Mouse (Mus musculus): Measurements from ENCODE around the gene Inhbc. TPM values are rescaled to one million over a fixed set of nuclear protein-coding genes. Genes with fewer than 3 reads are reported as not detected.
A peak's percentile ranks its signal among the peaks of the same experiment; 100 is the strongest.

The Inhbc gene
- polyA plus RNA-seq, 1 experiment from 2014 or later, result 4.6 TPM

DNA sequence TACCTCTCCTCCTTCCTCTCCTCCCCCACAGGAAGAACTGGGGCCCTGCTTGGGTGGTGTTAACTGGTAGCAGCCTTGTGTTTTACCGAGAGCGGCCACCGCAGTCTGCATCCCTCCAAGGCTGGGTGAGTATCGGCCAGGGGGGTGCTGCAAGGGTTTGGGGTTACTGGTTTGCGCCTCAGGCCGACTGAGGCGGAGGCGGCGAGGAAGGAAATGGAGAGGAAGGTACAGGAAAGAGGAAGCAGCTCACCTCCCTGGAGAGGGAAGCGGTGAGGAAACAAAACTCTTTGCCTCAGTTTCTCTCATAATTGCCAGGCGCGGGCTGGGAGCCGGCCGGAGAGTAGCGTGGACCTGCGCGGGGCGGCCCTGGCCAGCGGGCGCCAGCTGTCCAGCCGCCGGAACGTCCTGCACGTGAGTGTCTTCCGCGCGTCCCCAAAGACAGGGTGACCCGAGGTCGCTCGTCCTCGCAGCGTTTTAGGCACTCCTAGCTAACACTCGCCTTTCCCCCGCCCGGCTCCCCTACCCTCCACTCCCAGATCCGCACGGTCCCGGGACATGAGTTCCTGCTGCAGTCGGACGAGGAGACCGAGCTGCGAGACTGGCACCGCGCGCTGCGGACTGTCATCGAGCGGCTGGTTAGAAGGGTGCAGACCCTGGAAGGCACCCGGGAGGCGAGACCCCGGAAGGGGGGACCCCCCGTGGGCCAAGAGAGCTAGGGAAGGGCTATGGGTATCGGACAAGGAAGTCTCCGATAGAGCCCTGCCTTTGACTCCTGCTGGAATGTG is 44.0 kb downstream of the Inhbc start:
- H3K27ac ChIP-seq (replicated peaks), result no peak overlapping the region

GRCm38 (mm10) chr10:127325454-127326016 is 44.7 kb downstream of the Inhbc start:
- H3K9ac ChIP-seq, result peak overlapping the region; percentile 62
- H3K4me3 ChIP-seq (replicated peaks), result peak overlapping the region; percentile 61
- no peak for ATAC-seq (ENCODE audit: insufficient read depth)
- 13% methylated on average over 14 of the region's 14 CpGs for WGBS (ENCODE audit: insufficient replicate concordance)
- peaks cover 52% of the 10 kb centered on the region for H3K4me1 ChIP-seq (replicated peaks)
- peaks cover 3% of the 10 kb centered on the region; the same call in 1 of the 2 replicates for H3K36me3 ChIP-seq (replicated peaks)
- H3K4me2 ChIP-seq, result peak overlapping the region; percentile 90
- peaks cover 27% of the 10 kb centered on the region for H3K27me3 ChIP-seq
- no peaks in the 10 kb centered on the region for H3K9me3 ChIP-seq (replicated peaks)
- H3K27ac ChIP-seq (replicated peaks), result no peak overlapping the region

More for the DNA sequence above, 44.0 kb downstream of the Inhbc start:
- Histone ChIP-seq H3K27me3 (peaks cover 27% of the 10 kb centered on the region), H3K4me3 (replicated peaks) (peak overlapping the region; percentile 61), H3K4me1 (replicated peaks) (peaks cover 46% of the 10 kb centered on the region), H3K36me3 (replicated peaks) (peaks cover 3% of the 10 kb centered on the region; the same call in 1 of the 2 replicates), H3K4me2 (peak overlapping the region; percentile 90), H3K9me3 (replicated peaks) (no peaks in the 10 kb centered on the region), H3K9ac (peak overlapping the region; percentile 62)
- WGBS (ENCODE audit: insufficient replicate concordance), result under 1% methylated on average over 54 of the region's 54 CpGs
- ATAC-seq (ENCODE audit: insufficient read depth), result peak; percentile 48

DNA sequence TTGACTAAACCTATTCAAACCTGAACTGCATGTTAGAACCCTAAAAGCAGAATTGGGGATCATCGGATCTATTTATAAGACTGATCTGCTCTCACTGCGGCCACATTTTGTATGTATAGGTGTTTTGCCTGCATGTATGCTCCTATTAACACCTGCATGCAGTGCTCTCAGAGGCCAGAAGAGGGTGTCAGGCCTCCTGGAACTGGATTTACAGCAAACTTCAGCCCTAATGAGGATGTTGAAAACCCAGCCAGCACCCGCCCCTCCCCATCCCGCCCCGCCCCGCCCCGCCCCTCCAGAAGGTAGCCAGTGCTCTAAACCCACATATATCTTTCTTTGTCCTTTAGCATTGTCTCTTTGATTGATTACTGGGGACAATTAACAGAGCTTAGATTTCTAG is 45.7 kb downstream of the Inhbc start:
- no peaks in the 10 kb centered on the region for H3K9me3 ChIP-seq (replicated peaks)
- peaks cover 2% of the 10 kb centered on the region; the same call in 1 of the 2 replicates for H3K36me3 ChIP-seq (replicated peaks)
- H3K4me2 ChIP-seq, result peak overlapping the region; percentile 90
- ATAC-seq (ENCODE audit: insufficient read depth), result peak; percentile 43; the same call in 1 of the 2 replicates
- H3K9ac ChIP-seq, result no peak overlapping the region
- H3K27me3 ChIP-seq, result peaks cover 27% of the 10 kb centered on the region
- no peak overlapping the region for H3K27ac ChIP-seq (replicated peaks)
- H3K4me3 ChIP-seq (replicated peaks), result peak overlapping the region; percentile 36
- H3K4me1 ChIP-seq (replicated peaks), result peaks cover 52% of the 10 kb centered on the region
- WGBS (ENCODE audit: insufficient replicate concordance), result 2% methylated on average over 7 of the region's 7 CpGs

GRCm38 (mm10) chr10:127323131-127323855 is 46.9 kb downstream of the Inhbc start:
- Histone ChIP-seq H3K4me3 (replicated peaks) (peak overlapping the region; percentile 36), H3K4me1 (replicated peaks) (peaks cover 52% of the 10 kb centered on the region), H3K9ac (no peak overlapping the region; the same call in 1 of the 2 replicates), H3K36me3 (replicated peaks) (no peaks in the 10 kb centered on the region), H3K9me3 (replicated peaks) (no peaks in the 10 kb centered on the region), H3K27me3 (peaks cover 27% of the 10 kb centered on the region), H3K4me2 (peak overlapping the region; percentile 90), H3K27ac (replicated peaks) (peak overlapping the region; percentile 60)
- WGBS (ENCODE audit: insufficient replicate concordance), result 20% methylated on average over 17 of the region's 17 CpGs
- no peak for ATAC-seq (ENCODE audit: insufficient read depth)

GRCm38 (mm10) chr10:127322669-127323068 is 47.6 kb downstream of the Inhbc start:
- 48% methylated on average over 4 of the region's 4 CpGs for WGBS (ENCODE audit: insufficient replicate concordance)

DNA sequence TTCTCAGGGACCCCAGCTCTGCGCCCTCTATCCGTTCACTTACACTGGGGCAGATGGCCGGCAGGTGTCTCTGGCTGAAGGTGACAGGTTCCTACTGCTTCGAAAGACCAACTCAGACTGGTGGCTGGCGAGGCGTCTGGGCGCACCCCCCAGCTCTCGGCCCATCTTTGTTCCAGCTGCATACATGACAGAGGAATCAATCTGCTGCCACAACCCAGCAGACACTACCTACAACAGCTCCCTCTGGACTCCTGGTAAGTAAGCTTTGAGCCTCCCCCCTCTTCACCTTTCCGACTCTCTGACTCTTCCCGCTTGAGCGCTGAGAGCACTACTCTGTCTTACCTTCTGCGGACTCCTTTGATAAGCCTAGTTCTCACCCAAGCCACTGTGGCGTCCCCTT is 48.1 kb downstream of the Inhbc start:
- Histone ChIP-seq H3K9me3 (replicated peaks) (no peaks in the 10 kb centered on the region), H3K9ac (no peak overlapping the region), H3K27ac (replicated peaks) (no peak overlapping the region), H3K4me3 (replicated peaks) (no peak overlapping the region; the same call in 1 of the 2 replicates), H3K27me3 (peaks cover 21% of the 10 kb centered on the region), H3K4me2 (peak overlapping the region; percentile 90), H3K4me1 (replicated peaks) (peaks cover 63% of the 10 kb centered on the region), H3K36me3 (replicated peaks) (no peaks in the 10 kb centered on the region)
- 73% methylated on average over 13 of the region's 13 CpGs for WGBS (ENCODE audit: insufficient replicate concordance)
- ATAC-seq (ENCODE audit: insufficient read depth), result no peak

More at GRCm38 (mm10) chr10:127322669-127323068, 47.6 kb downstream of the Inhbc start:
- Histone ChIP-seq H3K9ac (no peak overlapping the region), H3K27me3 (peaks cover 25% of the 10 kb centered on the region), H3K4me1 (replicated peaks) (peaks cover 58% of the 10 kb centered on the region), H3K4me3 (replicated peaks) (peak overlapping the region; percentile 36; the same call in 1 of the 2 replicates), H3K4me2 (peak overlapping the region; percentile 90), H3K27ac (replicated peaks) (peak overlapping the region; percentile 60; the same call in 1 of the 2 replicates), H3K36me3 (replicated peaks) (no peaks in the 10 kb centered on the region), H3K9me3 (replicated peaks) (no peaks in the 10 kb centered on the region)
- ATAC-seq (ENCODE audit: insufficient read depth), result no peak

DNA sequence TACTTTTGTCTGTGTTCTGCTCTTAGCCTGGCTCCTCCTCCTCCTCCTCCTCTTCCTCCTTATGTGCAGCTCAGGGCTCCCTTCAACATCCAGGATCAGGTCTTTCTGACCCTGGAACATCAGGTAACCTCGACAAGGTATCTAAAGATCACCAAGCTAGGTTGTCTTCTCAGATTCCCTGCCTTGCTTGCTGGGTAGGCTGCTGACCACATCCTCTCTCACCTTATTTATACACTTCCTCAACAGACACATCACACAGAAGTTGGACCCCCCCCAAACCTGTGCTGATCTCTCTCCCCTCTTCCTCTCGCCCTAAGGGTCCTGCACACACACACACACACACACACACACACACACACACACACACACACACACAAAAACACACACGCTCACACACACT is 48.6 kb downstream of the Inhbc start, which contains the start of gene Arhgap9:
Gene Arhgap9, plus strand, starts transcription at position 344 of the 400 bp plus-strand sequence.
- Histone ChIP-seq H3K4me1 (replicated peaks) (peaks cover 64% of the 10 kb centered on the region), H3K27ac (replicated peaks) (peak within 1 kb of the TSS; percentile 60; the same call in 1 of the 2 replicates), H3K27me3 (peaks cover 15% of the 10 kb centered on the region), H3K36me3 (replicated peaks) (no peaks in the 10 kb centered on the region), H3K9me3 (replicated peaks) (no peaks in the 10 kb centered on the region), H3K4me2 (peak within 1 kb of the TSS; percentile 90), H3K9ac (no peak within 1 kb of the TSS), H3K4me3 (replicated peaks) (peak within 1 kb of the TSS; percentile 36; the same call in 1 of the 2 replicates)
- no peak for ATAC-seq (ENCODE audit: insufficient read depth)
- 58% methylated on average over 3 of the region's 3 CpGs for WGBS (ENCODE audit: insufficient replicate concordance)

GRCm38 (mm10) chr10:127319969-127320368 is 50.3 kb downstream of the Inhbc start:
- WGBS (ENCODE audit: insufficient replicate concordance), result 69% methylated on average over 7 of the region's 7 CpGs
- H3K27me3 ChIP-seq, result peaks cover 3% of the 10 kb centered on the region; the same call in 1 of the 2 replicates
- H3K9ac ChIP-seq, result no peak overlapping the region
- no peak overlapping the region for H3K27ac ChIP-seq (replicated peaks)
- H3K9me3 ChIP-seq (replicated peaks), result no peaks in the 10 kb centered on the region
- peaks cover 51% of the 10 kb centered on the region for H3K4me1 ChIP-seq (replicated peaks)
- H3K4me3 ChIP-seq (replicated peaks), result no peak overlapping the region
- no peaks in the 10 kb centered on the region for H3K36me3 ChIP-seq (replicated peaks)
- H3K4me2 ChIP-seq, result no peak overlapping the region
- ATAC-seq (ENCODE audit: insufficient read depth), result no peak

- 18% methylated on average over 4 of the region's 4 CpGs for WGBS (ENCODE audit: insufficient replicate concordance)
Measured at GRCm38 (mm10) chr10:127318009-127318408, 52.2 kb downstream of the Inhbc start.

GRCm38 (mm10) chr10:127317277-127317676 is 53.0 kb downstream of the Inhbc start:
- H3K4me2 ChIP-seq, result no peak overlapping the region
- no peak overlapping the region for H3K9ac ChIP-seq
- peak; percentile 69 for ATAC-seq (ENCODE audit: insufficient read depth)
- no peaks in the 10 kb centered on the region for H3K36me3 ChIP-seq (replicated peaks)
- no peaks in the 10 kb centered on the region for H3K9me3 ChIP-seq (replicated peaks)
- 17% methylated on average over 2 of the region's 2 CpGs for WGBS (ENCODE audit: insufficient replicate concordance)
- H3K4me1 ChIP-seq (replicated peaks), result peaks cover 43% of the 10 kb centered on the region
- no peak overlapping the region for H3K4me3 ChIP-seq (replicated peaks)
- H3K27ac ChIP-seq (replicated peaks), result peak overlapping the region; percentile 64
- H3K27me3 ChIP-seq, result 0 out of 2 replicates have a peak, but pooled peaks cover 3% of the 10 kb centered on the region

More at GRCm38 (mm10) chr10:127318009-127318408, 52.2 kb downstream of the Inhbc start:
- no peaks in the 10 kb centered on the region for H3K36me3 ChIP-seq (replicated peaks)
- H3K4me2 ChIP-seq, result no peak overlapping the region
- ATAC-seq (ENCODE audit: insufficient read depth), result no peak
- no peak overlapping the region for H3K4me3 ChIP-seq (replicated peaks)
- H3K27ac ChIP-seq (replicated peaks), result peak overlapping the region; percentile 64
- H3K4me1 ChIP-seq (replicated peaks), result peaks cover 43% of the 10 kb centered on the region
- H3K27me3 ChIP-seq, result peaks cover 3% of the 10 kb centered on the region; the same call in 1 of the 2 replicates
- no peak overlapping the region for H3K9ac ChIP-seq
- H3K9me3 ChIP-seq (replicated peaks), result no peaks in the 10 kb centered on the region
